Mouse (Mus musculus) embryonic fibroblast, embryonic 13.5 days (primary cell): ENCODE measurements around the gene Sec14l1.

ENCODE experiments used
- CTCF ChIP-seq: IDR thresholded peaks from 2 replicates; pipeline ENCODE4 v1.5.1; 2011; ENCODE audit warnings: mild to moderate bottlenecking, control low read depth, low read length, moderate library complexity, borderline replicate concordance; ENCODE audit not compliant: insufficient read depth
- POLR2A ChIP-seq: IDR thresholded peaks from 2 replicates; pipeline ENCODE4 v1.6.1; 2011; ENCODE audit warnings: low read depth, mild to moderate bottlenecking, control low read depth, low read length, moderate library complexity

- TF ChIP-seq CTCF (no peak), POLR2A (no peak)
Measured at GRCm38 (mm10) chr11:117201846-117202245, 86.9 kb downstream of the Sec14l1 start.
